Mouse (Mus musculus) A20 (cell line): ENCODE measurements around the gene Lef1.

Source experiments
- DNase-seq: peaks from one replicate; pipeline ENCODE4 v3.0.0-alpha.2; 2011; ENCODE audit warnings: low read depth, low spot score

Gene Lef1

GRCm38 (mm10) chr3:131110191-131111150 is at the start of gene Lef1:
Lef1 (plus strand) TSS chr3:131110471.
- DNase-seq: no peak

GRCm38 (mm10) chr3:131065001-131065400 is 45.3 kb upstream of the Lef1 start:
- no peak for DNase-seq

DNA sequence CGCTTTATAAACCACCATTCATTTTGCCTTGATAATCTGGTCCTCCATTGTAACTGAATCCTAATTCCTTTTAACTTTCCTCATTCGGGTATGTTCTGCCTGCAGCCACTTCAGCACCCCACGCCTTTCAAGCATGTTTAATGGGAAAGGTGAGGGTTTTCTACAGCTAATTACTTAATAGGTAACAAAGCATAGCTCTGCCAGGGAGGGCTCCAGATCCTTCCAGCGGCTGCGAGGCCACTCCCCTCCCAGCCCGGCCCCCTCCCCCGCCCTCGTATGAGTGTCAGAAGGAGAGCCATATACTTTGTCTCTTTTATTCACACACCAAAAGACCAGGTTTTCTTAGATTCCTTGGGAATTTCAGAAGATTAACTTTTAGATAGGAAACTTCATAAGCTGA is 44.1 kb upstream of the Lef1 start:
- DNase-seq: no peak

DNA sequence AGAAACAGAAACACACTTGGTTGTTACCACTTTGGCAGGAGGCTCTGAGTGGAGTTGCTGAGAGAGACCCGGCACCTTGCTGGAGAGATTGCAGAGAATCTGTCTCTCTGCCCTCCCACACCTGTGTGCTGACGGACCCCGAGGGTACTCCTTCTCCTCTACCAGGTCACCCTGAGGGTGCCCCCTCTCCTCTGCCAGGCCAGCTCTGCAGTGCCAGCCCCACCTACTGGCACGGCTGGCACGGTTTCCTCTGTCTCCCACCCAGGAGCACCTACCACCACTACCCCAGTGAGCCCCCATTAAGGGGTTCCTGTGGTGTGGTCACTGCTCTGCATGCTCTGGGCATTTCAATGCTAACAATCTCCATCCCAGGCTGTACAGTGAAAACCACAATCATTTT is 42.3 kb upstream of the Lef1 start:
- no peak for DNase-seq

GRCm38 (mm10) chr3:131070210-131070609 is 40.1 kb upstream of the Lef1 start:
- DNase-seq: no peak

GRCm38 (mm10) chr3:131072661-131073060 is 37.6 kb upstream of the Lef1 start:
- no peak for DNase-seq

GRCm38 (mm10) chr3:131073946-131074345 is 36.3 kb upstream of the Lef1 start:
- DNase-seq: peak; percentile 21

GRCm38 (mm10) chr3:131078041-131078621 is 32.1 kb upstream of the Lef1 start:
- DNase-seq: no peak

DNA sequence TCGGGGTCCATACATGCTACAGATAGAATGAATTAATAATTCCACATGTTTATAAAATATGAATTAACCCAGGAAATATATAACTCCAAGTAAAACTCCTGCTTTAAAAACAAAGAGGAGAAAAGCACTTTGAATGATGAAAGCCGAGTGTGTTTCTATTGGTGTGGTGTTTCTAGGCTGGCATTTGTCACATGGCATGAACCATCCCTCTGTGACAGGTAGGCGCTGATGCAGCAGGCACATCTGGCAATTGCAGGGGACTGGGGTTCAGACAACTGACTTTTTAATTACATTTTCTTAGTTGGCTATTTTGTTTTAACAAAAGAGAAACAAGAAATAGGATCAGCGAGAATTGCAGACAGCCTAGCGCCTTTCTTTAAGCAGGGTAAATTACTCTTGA is 31.6 kb upstream of the Lef1 start:
- no peak for DNase-seq

GRCm38 (mm10) chr3:131083722-131084121 is 26.5 kb upstream of the Lef1 start:
- DNase-seq: peak; percentile 73

- no peak for DNase-seq
These were observed 25.3 kb upstream of the Lef1 start for GRCm38 (mm10) chr3:131084718-131085561.

DNA sequence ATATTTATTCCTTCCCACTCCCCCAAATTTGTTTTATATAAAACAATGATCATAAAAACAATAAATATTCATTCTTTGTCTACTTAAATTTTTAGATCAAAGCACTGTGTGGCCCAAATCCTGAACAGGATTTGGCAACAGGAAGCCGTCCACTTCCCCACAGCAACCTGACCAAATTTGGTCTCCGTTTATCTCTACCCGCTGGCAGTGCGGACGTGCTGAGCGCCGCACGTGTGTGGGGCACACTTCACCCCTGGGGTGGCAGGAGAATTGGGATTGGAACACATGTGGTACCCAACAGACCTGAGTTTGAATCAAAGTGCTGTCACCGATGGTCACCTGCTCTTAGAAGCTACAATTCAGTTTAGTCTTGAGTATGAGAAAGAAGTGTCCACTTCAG is 24.3 kb upstream of the Lef1 start:
- DNase-seq: no peak

GRCm38 (mm10) chr3:131089721-131090120 is 20.6 kb upstream of the Lef1 start:
- DNase-seq: no peak

DNA sequence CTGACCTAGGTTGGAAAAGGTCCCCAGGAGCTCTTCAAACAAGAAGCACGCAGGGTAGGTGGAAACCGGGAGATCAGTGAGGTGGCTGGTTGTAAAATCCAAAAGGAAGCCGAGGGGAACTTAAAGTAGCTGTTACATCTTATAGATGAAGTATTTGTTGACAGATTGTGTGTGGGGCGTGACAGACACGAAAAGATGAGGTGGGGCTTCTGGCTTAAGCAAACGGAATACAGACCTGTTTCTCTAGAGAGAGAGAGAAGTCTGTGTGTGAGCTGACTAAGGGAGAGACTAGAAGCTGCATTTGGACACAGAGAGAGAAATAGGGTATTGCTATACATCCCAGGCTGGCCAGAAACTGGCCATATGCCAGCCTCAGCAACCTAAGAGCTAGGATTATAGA is 18.2 kb upstream of the Lef1 start:
- no peak for DNase-seq

GRCm38 (mm10) chr3:131093736-131094135 is 16.5 kb upstream of the Lef1 start:
- DNase-seq: no peak

GRCm38 (mm10) chr3:131096105-131096504 is 14.2 kb upstream of the Lef1 start:
- DNase-seq: no peak

DNA sequence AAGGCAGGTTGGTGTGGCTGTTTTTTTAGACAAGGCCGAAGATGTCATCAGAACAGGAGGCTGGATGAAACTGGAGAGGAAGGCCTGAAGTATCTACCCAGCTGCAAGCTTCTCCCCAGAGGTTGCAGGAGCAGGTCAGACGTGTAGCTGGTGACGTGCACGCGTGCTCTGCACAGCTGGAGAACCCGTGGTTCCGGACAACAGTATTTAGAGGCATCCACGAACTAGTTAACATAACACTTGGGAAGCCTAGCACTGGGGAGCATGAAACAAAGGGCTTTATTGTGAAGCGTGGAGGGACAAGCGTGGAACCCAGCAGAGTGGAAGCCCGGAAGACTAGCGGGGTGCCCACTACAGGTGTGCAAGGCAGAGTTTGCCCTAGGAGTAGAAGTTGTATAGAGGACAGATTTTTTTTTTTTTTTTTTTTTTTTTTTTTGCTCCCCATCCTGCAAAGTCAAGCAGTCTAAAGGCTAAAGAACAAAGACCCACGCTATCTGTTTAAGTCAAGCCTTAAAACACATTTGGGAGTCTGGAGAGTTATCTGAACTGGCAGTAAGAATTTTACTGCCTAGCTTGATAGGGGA is 8.0 kb upstream of the Lef1 start:
- no peak for DNase-seq

GRCm38 (mm10) chr3:131105362-131105761 is 4.9 kb upstream of the Lef1 start:
- DNase-seq: no peak

- no peak for DNase-seq
These were observed 4.3 kb upstream of the Lef1 start for GRCm38 (mm10) chr3:131105940-131106401.

DNA sequence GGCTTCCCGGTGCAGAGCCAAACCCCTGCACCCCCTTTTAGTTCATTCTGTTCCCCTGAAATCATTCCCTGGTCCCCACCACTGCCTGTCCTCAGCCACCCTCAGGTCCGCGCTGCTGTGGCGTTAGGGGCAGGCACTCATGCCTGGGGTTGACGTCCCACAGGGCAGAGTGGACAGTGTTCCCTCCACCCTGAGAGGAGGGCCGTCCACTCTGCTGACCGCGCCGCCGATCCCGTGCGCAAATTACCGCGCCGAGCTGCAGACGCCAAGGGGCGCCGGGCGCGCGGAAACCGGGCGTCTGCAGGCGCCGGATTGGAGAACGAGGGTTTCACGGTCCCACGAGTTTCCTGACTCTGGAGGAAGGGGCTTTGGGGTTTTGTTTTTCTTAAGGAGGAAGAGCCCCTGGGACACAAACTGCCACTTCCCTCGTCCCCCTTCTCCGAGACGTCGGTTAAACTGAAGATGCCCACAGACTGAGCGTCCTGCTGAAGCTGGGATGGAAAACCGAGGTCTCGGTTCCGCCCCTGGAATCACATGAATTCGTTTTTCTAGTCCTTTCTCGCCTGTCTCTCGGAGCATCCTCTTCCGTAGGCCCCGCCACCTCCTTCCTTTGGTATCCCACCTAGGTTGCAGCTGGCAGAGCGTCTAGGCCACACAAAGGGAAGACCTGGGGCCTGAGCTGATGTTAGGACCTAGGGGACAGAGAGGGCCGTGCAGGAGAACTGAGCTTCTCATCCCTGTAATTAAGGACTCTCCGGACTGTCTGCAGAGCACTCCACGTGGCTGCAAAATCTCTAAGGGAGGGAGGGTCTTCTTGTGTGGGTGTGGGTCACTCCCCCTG is 3.6 kb upstream of the Lef1 start:
- no peak for DNase-seq
